In the genomic region with DNA sequence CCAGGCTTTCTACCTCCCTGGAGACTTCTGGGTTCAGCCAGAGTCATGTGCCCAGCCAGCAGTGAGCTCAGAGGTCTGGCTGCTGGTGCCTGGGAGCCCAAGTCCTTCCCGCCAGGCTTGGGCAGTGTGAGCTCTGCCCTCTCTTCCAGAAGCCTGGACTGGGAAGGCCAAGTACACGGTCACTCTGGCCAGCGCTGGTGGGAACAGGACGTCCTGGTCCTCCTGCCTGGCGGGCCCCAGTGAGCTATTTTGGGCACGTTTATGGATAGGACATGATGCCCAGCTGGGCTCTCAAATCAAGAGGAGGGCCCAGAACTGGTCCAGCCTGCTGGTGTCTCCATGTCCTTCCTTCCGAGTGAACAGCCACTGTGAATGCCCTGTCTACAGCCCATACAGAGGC, we compare ENCODE assay signal across 9 mouse cellular contexts.
DNase-seq lines count a peak whose midpoint lies in the region; ATAC-seq and TF ChIP-seq lines count a peak whose summit lies in the region.
"Had no signal": no experiment of that assay in that cellular context is flagged by ENCODE, and none has a peak within 500 bp of the region (broad histone marks: within the 10 kb centered on the region; RNA-seq: fewer than 3 reads in every experiment).

No protein-coding gene starts in this region.

- no peak overlapping the region for H3K9ac ChIP-seq in liver, embryonic 16.5 days (ENCODE audit: low read depth, low read length)
- H3K9ac ChIP-seq in liver, embryonic 11.5 days (ENCODE audit: low read depth, low read length) = no peak overlapping the region
- no peak overlapping the region for H3K9ac ChIP-seq in lung, postnatal 0 days (replicated peaks; ENCODE audit: low read depth)
- no peak overlapping the region for H3K9ac ChIP-seq in neural tube, embryonic 15.5 days (replicated peaks)
- H3K9ac ChIP-seq: liver, embryonic 14.5 days had no signal

- H3K27ac ChIP-seq in liver, embryonic 16.5 days (ENCODE audit: low read length) = no peak overlapping the region
- no peak overlapping the region for H3K27ac ChIP-seq in liver, embryonic 11.5 days (ENCODE audit: low read depth, low read length)
- peak overlapping the region; percentile 99 for H3K27ac ChIP-seq in gastrocnemius, adult 2 months
- H3K27ac ChIP-seq in lung, postnatal 0 days (ENCODE audit: low read length) = peak overlapping the region; percentile 80
- H3K27ac ChIP-seq in neural tube, embryonic 15.5 days (replicated peaks) = no peak overlapping the region
- H3K27ac ChIP-seq: liver, embryonic 14.5 days had no signal

- intact Hi-C loops in gastrocnemius, adult 2 months (cut with DNase I) = no loop called here
- intact Hi-C loops in heart, postnatal 10 days (cut with DNase I) = no loop called here

- H3K9me3 ChIP-seq in liver, embryonic 16.5 days (replicated peaks; ENCODE audit: control insufficient read depth, low read length) = no peaks in the 10 kb centered on the region
- no peaks in the 10 kb centered on the region for H3K9me3 ChIP-seq in liver, embryonic 11.5 days (ENCODE audit: control insufficient read depth, low read length)
- no peaks in the 10 kb centered on the region for H3K9me3 ChIP-seq in lung, postnatal 0 days (ENCODE audit: low read length)
- no peaks in the 10 kb centered on the region for H3K9me3 ChIP-seq in neural tube, embryonic 15.5 days (replicated peaks)

- TF ChIP-seq CTCF in gastrocnemius, adult 2 months (IDR thresholded peaks at IDR 0.05) = no peak
- no peak for TF ChIP-seq CTCF in lung, postnatal 0 days (IDR thresholded peaks at IDR 0.05)

- H3K4me3 ChIP-seq in liver, embryonic 16.5 days (ENCODE audit: low read depth, low read length) = no peak overlapping the region
- H3K4me3 ChIP-seq in liver, embryonic 11.5 days (ENCODE audit: low read depth, low read length) = no peak overlapping the region
- no peak overlapping the region for H3K4me3 ChIP-seq in gastrocnemius, adult 2 months
- H3K4me3 ChIP-seq in lung, postnatal 0 days (ENCODE audit: low read depth, low read length) = no peak overlapping the region
- no peak overlapping the region for H3K4me3 ChIP-seq in neural tube, embryonic 15.5 days (replicated peaks)

- no peak for DNase-seq in liver, embryonic 11.5 days (ENCODE audit: low spot score)
- DNase-seq in gastrocnemius, adult 2 months = peak; percentile 95
- DNase-seq in heart, postnatal 10 days = peak; percentile 86 to 92
- DNase-seq in lung, postnatal 0 days (ENCODE audit: low spot score) = peak; percentile 84
- DNase-seq in thymus, postnatal 10 days (ENCODE audit: low spot score in 2 of 2) = no peak
- DNase-seq in cerebellum, postnatal 10 days = no peak

- no peak overlapping the region for H3K4me2 ChIP-seq in liver, embryonic 16.5 days (ENCODE audit: low read depth, low read length)
- no peak overlapping the region for H3K4me2 ChIP-seq in liver, embryonic 11.5 days
- no peak overlapping the region for H3K4me2 ChIP-seq in lung, postnatal 0 days (replicated peaks; ENCODE audit: low read depth, low read length)
- no peak overlapping the region for H3K4me2 ChIP-seq in neural tube, embryonic 15.5 days

- no peaks in the 10 kb centered on the region for H3K36me3 ChIP-seq in liver, embryonic 16.5 days (ENCODE audit: control insufficient read depth, insufficient read depth)
- H3K36me3 ChIP-seq in liver, embryonic 11.5 days (ENCODE audit: control insufficient read depth, insufficient read depth, low read length) = no peaks in the 10 kb centered on the region
- no peaks in the 10 kb centered on the region for H3K36me3 ChIP-seq in lung, postnatal 0 days (ENCODE audit: insufficient read depth, low read length)
- H3K36me3 ChIP-seq in neural tube, embryonic 15.5 days = no peaks in the 10 kb centered on the region

- no peaks in the 10 kb centered on the region for H3K27me3 ChIP-seq in liver, embryonic 16.5 days (ENCODE audit: control insufficient read depth, insufficient read depth, low read depth, low read length)
- H3K27me3 ChIP-seq in liver, embryonic 11.5 days (replicated peaks; ENCODE audit: control insufficient read depth, insufficient read depth, low read length) = peaks cover 5% of the 10 kb centered on the region; the same call in 1 of the 2 replicates
- H3K27me3 ChIP-seq in lung, postnatal 0 days (replicated peaks; ENCODE audit: insufficient read depth, low read length) = no peaks in the 10 kb centered on the region
- no peaks in the 10 kb centered on the region for H3K27me3 ChIP-seq in neural tube, embryonic 15.5 days (replicated peaks)

- peak; percentile 100 for TF ChIP-seq EP300 in lung, postnatal 0 days (IDR thresholded peaks at IDR 0.05)

- H3K4me1 ChIP-seq in liver, embryonic 16.5 days (ENCODE audit: control insufficient read depth, low read depth, low read length) = peaks cover 40% of the 10 kb centered on the region
- H3K4me1 ChIP-seq in liver, embryonic 11.5 days (replicated peaks; ENCODE audit: control insufficient read depth, insufficient read depth, low read length) = peaks cover 34% of the 10 kb centered on the region
- peaks cover 15% of the 10 kb centered on the region for H3K4me1 ChIP-seq in lung, postnatal 0 days (ENCODE audit: insufficient read depth, low read depth, low read length)
- peaks cover 3% of the 10 kb centered on the region; the same call in 1 of the 2 replicates for H3K4me1 ChIP-seq in neural tube, embryonic 15.5 days

- 55% methylated on average over 7 of the region's 7 CpGs for WGBS in liver, embryonic 16.5 days (ENCODE audit: insufficient replicate concordance)
- 67% methylated on average over 7 of the region's 7 CpGs for WGBS in liver, embryonic 11.5 days
- WGBS in lung, postnatal 0 days = 32% methylated on average over 7 of the region's 7 CpGs
- WGBS in neural tube, embryonic 15.5 days = 85% methylated on average over 7 of the region's 7 CpGs

- ATAC-seq in liver, embryonic 16.5 days (ENCODE audit: low read depth) = peak; percentile 32; the same call in 1 of the 2 replicates
- no peak for ATAC-seq in liver, embryonic 11.5 days (replicated peaks; ENCODE audit: low FRiP score)
- peak; percentile 79 for ATAC-seq in lung, postnatal 0 days
- ATAC-seq in neural tube, embryonic 15.5 days (ENCODE audit: low FRiP score) = no peak

Comparison
In these comparisons a context has a peak if more than half of its experiments do, and no peak if none do; other contexts are left out.
1. ATAC-seq: peak in liver, embryonic 16.5 days (single experiment) and lung, postnatal 0 days (single experiment); none in liver, embryonic 11.5 days (single experiment) and neural tube, embryonic 15.5 days (single experiment).
2. H3K27ac ChIP-seq: peak in gastrocnemius, adult 2 months (single experiment) and lung, postnatal 0 days (single experiment); none in liver, embryonic 16.5 days (single experiment), liver, embryonic 11.5 days (single experiment) and neural tube, embryonic 15.5 days (single experiment).
3. DNase-seq: peak in gastrocnemius, adult 2 months (single experiment), heart, postnatal 10 days (2 of 2) and lung, postnatal 0 days (single experiment); none in liver, embryonic 11.5 days (single experiment), thymus, postnatal 10 days (0 of 2) and cerebellum, postnatal 10 days (0 of 2).